Mouse (Mus musculus) right cerebral cortex, postnatal 14 days (tissue): ENCODE results near the gene Pkd2.
"Not testable (repeated sequence)": the region's sequence is repeated elsewhere in the genome, so short reads cannot be mapped to it uniquely, and the experiment has no call there.

ENCODE experiments used
- DNase-seq: peaks from one replicate; pipeline ENCODE4 v3.0.0; 2022

Pkd2 gene

GRCm38 (mm10) chr5:104458832-104459705 is at the start of gene Pkd2:
Pkd2 (plus strand) TSS chr5:104459450.
- peak; percentile 64 for DNase-seq

- no peak for DNase-seq
Measured at GRCm38 (mm10) chr5:104415999-104416398, 43.3 kb upstream of the Pkd2 start.

GRCm38 (mm10) chr5:104417028-104417427 is 42.2 kb upstream of the Pkd2 start:
- DNase-seq, result no peak

- DNase-seq, result no peak
Measured at GRCm38 (mm10) chr5:104417721-104418120, 41.5 kb upstream of the Pkd2 start.

GRCm38 (mm10) chr5:104422039-104422438 is 37.2 kb upstream of the Pkd2 start:
- no peak for DNase-seq

- no peak for DNase-seq
Measured at GRCm38 (mm10) chr5:104423861-104424260, 35.4 kb upstream of the Pkd2 start.

- no peak for DNase-seq
Measured at GRCm38 (mm10) chr5:104425949-104426348, 33.3 kb upstream of the Pkd2 start.

GRCm38 (mm10) chr5:104432886-104433285 is 26.4 kb upstream of the Pkd2 start:
- DNase-seq, result peak; percentile 18

GRCm38 (mm10) chr5:104433968-104434565 is 25.2 kb upstream of the Pkd2 start:
- DNase-seq, result no peak

- no peak for DNase-seq
Measured at GRCm38 (mm10) chr5:104434835-104435301, 24.4 kb upstream of the Pkd2 start, which contains the start of gene Spp1. Spp1 (plus strand) TSS chr5:104435118.

- no peak for DNase-seq
Measured at GRCm38 (mm10) chr5:104436406-104437076, 22.7 kb upstream of the Pkd2 start.

- DNase-seq, result no peak
Measured at GRCm38 (mm10) chr5:104442396-104442795, 16.9 kb upstream of the Pkd2 start.

GRCm38 (mm10) chr5:104442850-104443249 is 16.4 kb upstream of the Pkd2 start:
- no peak for DNase-seq

- peak; percentile 64 for DNase-seq
Measured at GRCm38 (mm10) chr5:104446156-104446555, 13.1 kb upstream of the Pkd2 start.

GRCm38 (mm10) chr5:104448346-104448745 is 10.9 kb upstream of the Pkd2 start:
- not testable (repeated sequence) for DNase-seq

- no peak for DNase-seq
Measured at GRCm38 (mm10) chr5:104449491-104449890, 9.8 kb upstream of the Pkd2 start.

GRCm38 (mm10) chr5:104453075-104453474 is 6.2 kb upstream of the Pkd2 start:
- no peak for DNase-seq

GRCm38 (mm10) chr5:104454564-104454963 is 4.7 kb upstream of the Pkd2 start:
- DNase-seq, result no peak

- DNase-seq, result peak; percentile 75
Measured at GRCm38 (mm10) chr5:104459706-104460455, 631 bp downstream of the Pkd2 start.

GRCm38 (mm10) chr5:104460456-104460838 is 1.2 kb downstream of the Pkd2 start:
- no peak for DNase-seq

GRCm38 (mm10) chr5:104460856-104461255 is 1.6 kb downstream of the Pkd2 start:
- DNase-seq, result no peak

GRCm38 (mm10) chr5:104465279-104465678 is 6.0 kb downstream of the Pkd2 start:
- DNase-seq, result no peak

- peak; percentile 24 for DNase-seq
Measured at GRCm38 (mm10) chr5:104465731-104466130, 6.5 kb downstream of the Pkd2 start.
